Mouse (Mus musculus) regulatory T cell (primary cell): ENCODE results near the gene Nadk2.

ENCODE experiments used
- in situ Hi-C: fragments of 300-600 bp; cut with MboI, MseI; formaldehyde crosslinking; loops from one replicate; pipeline ENCODE4 v1.15.1; 2025; ENCODE audit warnings: high pct_unique_total_duplicates

Nadk2 gene

GRCm38 (mm10) chr15:9130772-9131498 is 59.9 kb downstream of the Nadk2 start:
- in situ Hi-C loops = no loop called here

GRCm38 (mm10) chr15:9131499-9131888 is 60.4 kb downstream of the Nadk2 start:
- in situ Hi-C loops = no loop called here

GRCm38 (mm10) chr15:9132693-9133443 is 61.8 kb downstream of the Nadk2 start:
- in situ Hi-C loops = no loop called here

GRCm38 (mm10) chr15:9134891-9135507 is 63.9 kb downstream of the Nadk2 start:
- in situ Hi-C loops = no loop called here

GRCm38 (mm10) chr15:9139447-9139846 is 68.4 kb downstream of the Nadk2 start:
- in situ Hi-C loops = no loop called here

- in situ Hi-C loops = no loop called here
Observed at GRCm38 (mm10) chr15:9140252-9140680, 69.2 kb downstream of the Nadk2 start, which contains the start of gene Lmbrd2. TSS of gene Lmbrd2 (plus strand) at chr15:9140550.

- in situ Hi-C loops = no loop called here
Observed at GRCm38 (mm10) chr15:9140684-9141171, 69.7 kb downstream of the Nadk2 start.

GRCm38 (mm10) chr15:9155325-9155724 is 84.3 kb downstream of the Nadk2 start, which contains the start of gene Skp2:
TSS of gene Skp2 (minus strand) at chr15:9155425.
- in situ Hi-C loops = no loop called here
